Mouse (Mus musculus): Measurements from ENCODE around the gene Iqgap1.

DNA sequence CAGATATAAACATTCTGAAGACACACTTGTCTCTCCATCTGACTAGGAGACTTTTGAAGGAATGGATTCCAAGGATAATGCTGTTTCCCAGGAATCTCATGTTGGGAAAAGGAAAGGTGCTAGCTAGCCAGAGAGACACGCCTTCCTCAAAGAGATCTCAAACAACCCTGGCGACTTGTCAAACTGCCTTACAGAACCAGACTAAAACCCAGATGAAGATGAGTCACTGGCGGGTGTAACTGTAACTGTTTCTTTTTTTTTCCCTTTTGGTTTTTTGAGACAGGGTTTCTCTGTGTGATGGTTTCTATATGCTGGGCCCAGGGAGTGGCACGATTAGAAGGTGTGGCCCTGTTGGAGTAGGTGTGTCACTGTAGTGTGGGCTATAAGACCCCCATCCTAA is 15.2 kb upstream of the Iqgap1 start:
- TF ChIP-seq CTCF (IDR thresholded peaks at IDR 0.05; ENCODE audit: low read depth) (no peak), EP300 (IDR thresholded peaks at IDR 0.05; ENCODE audit: low read depth) (no peak)

Measured in heart, postnatal 0 days (tissue).